Mouse (Mus musculus) liver, embryonic 14.5 days (tissue): ENCODE data around the gene Grip1. TPM values are rescaled to one million over a fixed set of nuclear protein-coding genes. Genes with fewer than 3 reads are reported as not detected.

Source experiments
- ATAC-seq: fragments of 200-750 bp; cut with Nextera tagmentation; 2 replicates; pipeline ENCODE4 v1.8.0; 2017; ENCODE audit warnings: moderate number of reproducible peaks, mild to moderate bottlenecking, moderate library complexity; ENCODE audit not compliant: insufficient read depth
- DNase-seq, 3 experiments: peaks; one replicate each; pipeline ENCODE4 v3.0.0-alpha.2; 2012 to 2013; ENCODE audit warnings: low read depth in 3 of 3, low spot score in 3 of 3
- H3K27ac ChIP-seq: fragments of 300-500 bp; sonication (generic); 2 replicates; pipeline ENCODE4 v1.5.1; 2014; ENCODE audit warnings: moderate library complexity, mild to moderate bottlenecking, control low read depth, inconsistent platforms
- H3K27me3 ChIP-seq: fragments of 300-500 bp; sonication (generic); 2 replicates; pipeline ENCODE4 v1.6.1; 2014; ENCODE audit warnings: mild to moderate bottlenecking, low read length, moderate library complexity; ENCODE audit not compliant: control insufficient read depth, insufficient read depth
- H3K36me3 ChIP-seq: fragments of 300-500 bp; sonication (generic); replicated peaks from 2 replicates; pipeline ENCODE4 v1.6.1; 2014; ENCODE audit warnings: low read depth; ENCODE audit not compliant: control insufficient read depth, insufficient read depth
- H3K4me1 ChIP-seq, 2 experiments: fragments of 200-500 bp in 1 of 2; fragments of 300-500 bp in 1 of 2; sonication (generic) in 1 of 2; replicated peaks; 2 replicates each; pipeline ENCODE4 v1.6.1; 2012 to 2014; ENCODE audit warnings: antibody characterized with exemption in 1 of 2, inconsistent platforms in 1 of 2, low read length in 1 of 2; ENCODE audit not compliant: control insufficient read depth in 2 of 2, insufficient read depth in 2 of 2
- H3K4me2 ChIP-seq: fragments of 300-500 bp; sonication (generic); 2 replicates; pipeline ENCODE4 v1.6.1; 2014; ENCODE audit warnings: low read depth, mild to moderate bottlenecking, control low read depth, moderate library complexity
- H3K4me3 ChIP-seq, 2 experiments: fragments of 200-500 bp in 1 of 2; fragments of 300-500 bp in 1 of 2; sonication (generic) in 1 of 2; 2 replicates each; pipeline ENCODE4 v1.5.1; 2012 to 2014; ENCODE audit warnings: low read depth in 2 of 2, low read length in 2 of 2, mild to moderate bottlenecking in 2 of 2, control low read depth in 1 of 2, inconsistent platforms in 1 of 2, moderate library complexity in 1 of 2; ENCODE audit not compliant: insufficient read depth in 1 of 2
- H3K9ac ChIP-seq: fragments of 300-500 bp; sonication (generic); replicated peaks from 2 replicates; pipeline ENCODE4 v1.6.1; 2014; ENCODE audit warnings: mild to moderate bottlenecking, control low read depth, moderate library complexity
- H3K9me3 ChIP-seq: fragments of 300-500 bp; sonication (generic); 2 replicates; pipeline ENCODE4 v1.6.1; 2016; ENCODE audit warnings: low read length, mixed read lengths; ENCODE audit not compliant: control insufficient read depth
- CTCF ChIP-seq: IDR thresholded peaks from 2 replicates; pipeline ENCODE4 v1.5.1; 2016; ENCODE audit warnings: antibody characterized with exemption, low read depth, control low read depth
- EP300 ChIP-seq: IDR thresholded peaks from 2 replicates; pipeline ENCODE4 v1.6.1; 2016; ENCODE audit warnings: antibody characterized with exemption, low read depth
- WGBS: fragments of 180-500 bp; shearing (Covaris S2); extraction: QIAGEN DNeasy Blood & Tissue Kit; methylation state at CpG from one replicate; pipeline ENCODE4 v1.1.7; 2014; ENCODE audit not compliant: insufficient replicate concordance; 5-methylcytosine and 5-hydroxymethylcytosine counted together
- polyA plus RNA-seq, 2 experiments: library from polyadenylated mRNA; depleted of rRNA in 1 of 2; stranded (reverse) in 1 of 2; unstranded in 1 of 2; fragments of >200 nt; fragmentation: Nextera tagmentation in 1 of 2; extraction: Ambion mirVana in 1 of 2; gene quantifications; 2 replicates each; pipeline versions ENCODE4 v1.2.1 to v1.2.3; 2012 to 2014

The Grip1 gene
- polyA plus RNA-seq, 2 experiments = 0.37 to 0.56 TPM

DNA sequence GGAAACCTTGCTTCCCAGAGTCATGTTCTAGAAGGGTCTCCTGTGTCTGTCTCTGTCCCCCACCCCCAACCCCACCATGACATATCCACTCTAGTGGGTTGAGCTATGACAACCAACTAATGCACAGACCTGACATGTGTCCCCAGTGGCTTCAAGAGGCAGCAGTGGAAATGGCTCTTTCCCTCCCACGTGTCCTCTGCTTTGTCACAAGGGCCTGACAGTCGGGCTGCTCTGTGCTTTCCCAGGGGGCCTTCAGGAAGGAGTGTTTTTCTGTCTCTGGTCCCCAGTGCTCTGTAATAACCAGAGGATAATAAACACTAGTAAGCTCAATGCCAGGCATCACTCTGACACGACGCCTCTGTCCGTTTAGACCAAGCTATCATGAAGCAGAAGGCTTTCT is 271.7 kb downstream of the Grip1 start:
- H3K9me3 ChIP-seq = no peaks in the 10 kb centered on the region
- H3K36me3 ChIP-seq = no peaks in the 10 kb centered on the region
- ATAC-seq (no peak), DNase-seq (no peak)
- H3K27ac ChIP-seq = no peak overlapping the region
- TF ChIP-seq EP300 = no peak
- no peak for TF ChIP-seq CTCF
- H3K9ac ChIP-seq = no peak overlapping the region
- no peak overlapping the region for H3K4me2 ChIP-seq
- WGBS = 67% methylated on average over 5 of the region's 5 CpGs
- no peaks in the 10 kb centered on the region for H3K4me1 ChIP-seq
- no peak overlapping the region for H3K4me3 ChIP-seq
- H3K27me3 ChIP-seq = no peaks in the 10 kb centered on the region

DNA sequence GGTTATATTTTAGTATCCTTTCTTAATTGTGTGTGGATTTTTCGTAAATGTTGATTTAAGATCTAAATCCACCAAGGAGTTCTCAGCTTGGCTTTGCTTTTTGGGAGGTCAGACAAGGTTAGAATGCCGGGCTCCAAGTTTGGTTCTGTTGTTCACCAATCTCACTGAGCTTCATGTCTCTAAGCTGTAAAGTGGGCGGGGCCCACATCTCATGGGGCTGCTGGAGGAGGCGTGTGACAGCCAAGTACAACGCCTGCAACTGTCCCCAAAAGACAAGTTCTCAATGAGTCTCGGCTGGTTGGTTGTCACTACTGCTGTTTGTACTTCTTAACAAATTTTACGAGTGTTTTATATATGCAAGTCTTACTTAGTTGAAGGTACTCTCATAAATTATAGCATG is 272.3 kb downstream of the Grip1 start:
- 59% methylated on average over 7 of the region's 7 CpGs for whole genome bisulfite sequencing

DNA sequence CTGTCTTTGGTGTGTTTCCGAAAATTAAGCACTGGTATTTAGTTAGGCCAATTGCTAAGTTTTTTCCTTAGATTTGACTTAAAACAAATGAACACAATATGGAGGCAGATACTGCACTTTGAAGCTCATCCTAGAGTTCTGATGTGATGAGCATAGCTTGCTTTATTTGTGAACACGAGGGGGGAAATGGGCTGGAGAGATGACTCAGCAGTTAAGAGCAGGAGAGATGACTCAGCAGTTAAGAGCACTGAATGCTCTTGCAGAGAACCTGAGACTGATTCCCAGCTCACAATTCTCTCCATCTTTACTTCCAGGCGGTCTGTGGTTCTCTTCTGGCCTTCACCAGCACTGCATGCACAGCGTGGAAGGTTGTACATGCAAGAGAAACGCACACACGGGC is 273.3 kb downstream of the Grip1 start:
- Histone ChIP-seq H3K27ac (no peak overlapping the region), H3K9me3 (no peaks in the 10 kb centered on the region), H3K4me2 (no peak overlapping the region), H3K4me3 (no peak overlapping the region), H3K4me1 (no peaks in the 10 kb centered on the region), H3K9ac (no peak overlapping the region), H3K27me3 (no peaks in the 10 kb centered on the region), H3K36me3 (no peaks in the 10 kb centered on the region)
- DNase-seq = no peak
- ATAC-seq = no peak
- no peak for TF ChIP-seq CTCF
- TF ChIP-seq EP300 = no peak
- WGBS = 54% methylated on average over 6 of the region's 6 CpGs

More for the DNA sequence above, 272.3 kb downstream of the Grip1 start:
- no peak overlapping the region for H3K4me2 ChIP-seq
- H3K9ac ChIP-seq = no peak overlapping the region
- ATAC-seq = no peak
- DNase-seq = no peak
- no peaks in the 10 kb centered on the region for H3K9me3 ChIP-seq
- H3K36me3 ChIP-seq = no peaks in the 10 kb centered on the region
- no peak overlapping the region for H3K4me3 ChIP-seq
- H3K27me3 ChIP-seq = no peaks in the 10 kb centered on the region
- H3K4me1 ChIP-seq = no peaks in the 10 kb centered on the region
- no peak overlapping the region for H3K27ac ChIP-seq
- TF ChIP-seq CTCF = no peak
- no peak for TF ChIP-seq EP300

DNA sequence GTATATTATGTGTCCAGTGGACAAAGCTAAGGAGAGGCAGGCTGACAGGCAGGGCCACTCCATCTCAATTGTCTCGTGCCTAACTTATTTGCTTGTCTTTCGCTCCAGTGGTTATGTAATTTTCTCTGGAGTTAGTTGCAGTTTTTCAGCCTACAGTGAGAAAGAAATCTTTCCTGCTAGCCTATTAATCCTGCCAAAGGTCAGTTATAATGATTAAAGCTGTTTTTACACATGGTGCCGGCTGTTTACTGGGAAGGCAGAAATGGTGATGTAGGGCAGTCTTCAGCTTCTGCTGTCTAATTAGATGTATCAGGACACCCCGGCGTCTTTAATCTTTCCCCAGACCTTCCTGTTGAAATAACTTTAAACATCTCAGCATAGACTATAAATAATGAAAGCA is 276.6 kb downstream of the Grip1 start:
- H3K9ac ChIP-seq = no peak overlapping the region
- H3K27ac ChIP-seq = no peak overlapping the region
- ATAC-seq (no peak), DNase-seq (no peak)
- no peaks in the 10 kb centered on the region for H3K36me3 ChIP-seq
- no peak overlapping the region for H3K4me2 ChIP-seq
- no peaks in the 10 kb centered on the region for H3K27me3 ChIP-seq
- WGBS = 66% methylated on average over 5 of the region's 5 CpGs
- no peaks in the 10 kb centered on the region for H3K9me3 ChIP-seq
- TF ChIP-seq CTCF (no peak), EP300 (no peak)
- H3K4me3 ChIP-seq = no peak overlapping the region
- no peaks in the 10 kb centered on the region for H3K4me1 ChIP-seq

DNA sequence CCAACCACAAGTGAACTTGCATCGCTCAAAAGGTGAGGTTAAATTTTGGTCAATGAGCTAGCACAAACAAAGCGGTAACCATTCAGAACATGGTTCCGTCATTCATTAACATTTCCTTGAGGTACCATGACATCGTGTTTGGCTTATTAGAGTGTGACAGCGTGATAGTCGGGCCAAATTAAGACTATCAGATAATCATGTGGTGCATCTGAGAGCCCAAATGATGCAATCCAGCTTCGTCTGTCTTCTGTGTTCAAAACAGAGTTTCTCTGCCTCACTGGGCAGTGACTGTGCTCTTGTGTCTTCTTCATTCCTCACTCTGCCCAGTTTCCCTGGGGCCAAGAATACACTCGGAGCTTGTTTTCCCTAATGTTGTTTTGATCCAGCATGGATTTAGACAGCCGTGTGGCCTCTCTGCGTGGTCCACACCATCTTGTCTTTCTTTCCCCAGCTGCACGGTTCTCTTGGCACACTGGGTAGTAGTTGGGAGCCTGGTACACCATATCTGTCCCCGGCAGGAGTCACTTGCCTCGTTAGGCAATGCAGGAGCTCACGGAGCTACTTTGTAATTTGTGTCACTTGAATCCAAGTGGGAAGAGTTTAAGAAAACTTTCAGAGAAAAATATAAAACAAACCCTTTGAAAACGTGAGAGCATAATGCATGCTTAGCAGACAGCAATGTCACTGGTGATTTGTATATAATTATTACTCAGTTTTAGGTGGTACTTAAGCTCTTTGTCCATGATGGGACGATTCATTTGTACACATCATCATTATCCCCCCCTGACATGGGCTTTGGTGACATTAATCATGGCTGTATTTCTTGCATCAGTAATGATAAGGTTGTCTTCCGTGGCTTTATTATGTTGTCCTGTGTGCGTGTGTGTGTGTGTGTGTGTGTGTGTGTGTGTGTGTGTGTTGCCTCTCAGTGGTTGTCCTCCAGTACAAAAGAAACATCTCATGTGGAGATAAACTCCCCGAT is 281.7 kb downstream of the Grip1 start:
- Histone ChIP-seq H3K27me3 (no peaks in the 10 kb centered on the region), H3K9ac (no peak overlapping the region), H3K27ac (no peak overlapping the region), H3K4me3 (no peak overlapping the region), H3K36me3 (no peaks in the 10 kb centered on the region), H3K4me2 (no peak overlapping the region), H3K4me1 (no peaks in the 10 kb centered on the region), H3K9me3 (no peaks in the 10 kb centered on the region)
- no peak for TF ChIP-seq EP300
- TF ChIP-seq CTCF = no peak
- DNase-seq (no peak), ATAC-seq (no peak)
- WGBS = 63% methylated on average over 19 of the region's 19 CpGs
